Mouse (Mus musculus) layer of hippocampus, postnatal 25 days (tissue): ENCODE measurements around the gene Oaz3. TPM values are rescaled to one million over a fixed set of nuclear protein-coding genes. Genes with fewer than 3 reads are reported as not detected.

Source experiments
- DNase-seq, 2 experiments: peaks; one replicate each; pipeline ENCODE4 v3.0.0; 2022; ENCODE audit warnings: mixed read lengths in 2 of 2, low spot score in 1 of 2; ENCODE audit errors: extremely low spot score in 1 of 2
- total RNA-seq, 2 experiments: library from RNA; stranded (reverse); gene quantifications; 2 replicates each; pipeline ENCODE4 v1.2.3; 2021

Gene Oaz3
- total RNA-seq, 2 experiments from 2014 or later, result not detected

- DNase-seq, result no peak
Observed at GRCm38 (mm10) chr3:94459834-94460233, 16.1 kb upstream of the Oaz3 start.

GRCm38 (mm10) chr3:94457055-94457454 is 13.3 kb upstream of the Oaz3 start:
- no peak for DNase-seq

- DNase-seq, result peak; percentile 55 to 74
Observed at GRCm38 (mm10) chr3:94456529-94457000, 12.8 kb upstream of the Oaz3 start.

DNA sequence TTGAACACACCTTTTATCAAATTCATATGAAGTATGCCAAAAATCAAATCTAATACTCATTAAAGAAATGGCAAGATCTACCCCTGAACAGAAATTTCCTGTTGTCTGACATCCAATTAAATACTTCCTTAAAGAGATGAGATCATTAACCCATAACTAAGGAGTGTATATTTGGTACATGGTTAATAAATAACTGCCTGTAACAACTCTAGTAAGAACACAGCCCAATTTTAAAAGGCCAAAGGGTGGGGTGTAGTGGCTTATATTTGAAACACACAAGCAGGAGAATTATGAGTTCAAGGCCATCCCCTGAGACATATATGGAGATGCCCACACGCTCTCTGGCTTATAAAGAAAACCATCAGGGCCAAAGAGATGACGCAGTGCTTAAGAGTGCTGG is 5.7 kb upstream of the Oaz3 start:
- DNase-seq, result no peak

- DNase-seq, result peak; percentile 96 to 98
Observed at GRCm38 (mm10) chr3:94442951-94443596, 641 bp downstream of the Oaz3 start, which contains the start of gene Mrpl9. Gene Mrpl9, plus strand, starts transcription at chr3:94443318.

DNA sequence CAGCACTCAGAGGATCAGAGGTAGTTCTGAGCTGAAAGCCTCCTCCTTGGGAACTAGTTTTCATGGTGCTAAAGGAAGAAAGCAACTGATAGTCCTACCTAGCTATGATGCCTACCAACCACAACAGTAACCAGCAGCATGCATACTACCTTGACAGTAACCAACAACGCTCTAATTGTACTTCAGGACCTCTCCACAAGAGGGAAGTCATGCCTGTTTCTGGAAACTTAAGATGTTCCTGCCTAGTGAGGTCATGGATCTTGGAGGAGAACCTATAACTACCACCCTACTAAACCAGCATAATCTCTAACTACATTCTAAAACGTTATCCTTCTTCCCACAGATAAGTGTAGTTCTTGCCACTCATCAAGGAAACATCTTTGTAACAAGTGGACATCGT is 2.5 kb downstream of the Oaz3 start:
- DNase-seq, result no peak

DNA sequence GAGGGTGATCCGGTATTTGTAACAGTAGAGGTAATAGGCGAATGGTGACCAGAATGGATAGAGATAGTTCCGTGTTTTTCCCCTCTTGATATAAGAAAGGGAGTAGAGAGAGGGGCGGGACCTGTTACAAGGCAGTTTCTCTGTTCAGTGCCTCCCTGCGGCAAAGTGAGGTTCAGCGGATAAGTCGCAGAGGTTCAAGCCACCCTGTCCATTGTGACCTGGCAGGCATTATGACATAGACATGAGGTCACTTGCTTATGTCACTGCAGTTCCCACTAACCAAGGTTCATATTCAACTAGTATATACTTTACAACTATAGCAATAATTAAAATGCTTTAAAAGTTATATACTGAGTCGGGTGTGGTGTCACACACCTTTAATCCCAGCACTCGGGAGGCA is 7.3 kb downstream of the Oaz3 start:
- DNase-seq, result no peak

GRCm38 (mm10) chr3:94434305-94434704 is 9.4 kb downstream of the Oaz3 start:
- no peak for DNase-seq

DNA sequence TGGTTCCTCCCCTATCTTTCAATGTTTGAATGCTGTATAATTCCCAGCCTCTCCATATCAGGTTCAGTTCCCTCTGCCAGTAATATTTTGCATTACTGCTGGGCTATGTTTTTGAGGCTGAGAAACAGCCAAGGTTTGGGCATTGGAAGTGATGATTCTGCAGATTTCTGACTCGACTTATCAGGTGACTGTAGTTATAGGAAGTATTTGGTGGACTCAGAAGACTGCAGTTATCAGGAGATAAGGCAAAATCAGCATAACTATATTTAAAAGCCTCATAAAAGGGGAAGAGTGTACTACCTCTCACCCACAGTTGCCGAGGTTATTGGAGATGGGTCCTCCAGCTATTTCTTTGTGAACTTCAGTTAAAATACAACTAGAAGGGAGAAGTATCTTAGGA is 12.7 kb downstream of the Oaz3 start:
- no peak for DNase-seq

DNA sequence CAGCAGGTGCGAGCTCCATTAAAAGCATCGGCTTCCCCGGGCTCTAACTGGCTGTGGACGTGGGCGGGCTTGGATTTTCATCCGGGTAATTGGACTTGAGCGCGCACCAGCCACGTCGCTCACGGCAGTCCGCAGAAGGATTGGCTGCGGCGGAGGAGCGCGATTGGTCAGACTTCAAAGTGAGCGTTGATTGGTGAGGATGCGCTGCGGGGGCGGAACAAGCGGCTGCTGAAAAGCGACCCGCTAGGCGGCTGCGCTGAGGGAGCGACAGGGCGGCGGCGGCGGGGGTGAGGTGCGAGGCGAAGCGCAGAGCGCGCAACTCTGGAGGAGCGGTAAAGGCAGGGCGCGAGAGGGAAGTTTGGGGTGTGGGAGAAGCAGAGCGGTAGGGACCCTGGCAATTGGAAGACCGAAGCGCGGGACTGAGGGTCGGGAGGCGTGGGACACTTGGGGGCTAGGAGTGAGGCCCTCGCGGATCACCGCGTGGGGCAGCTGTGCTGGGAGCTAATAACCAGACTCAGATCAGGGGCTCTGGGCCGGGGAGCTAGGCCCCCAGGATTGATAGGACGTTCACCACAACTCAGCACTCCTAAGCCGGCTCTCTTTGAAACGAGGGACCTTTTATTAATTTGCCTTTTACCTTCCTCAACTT is 30.6 kb downstream of the Oaz3 start, which contains the start of gene Tdrkh:
Gene Tdrkh, plus strand, starts transcription at position 243 of the 649 bp plus-strand sequence.
- DNase-seq, result peak; percentile 89 to 91

GRCm38 (mm10) chr3:94412530-94412929 is 31.2 kb downstream of the Oaz3 start:
- DNase-seq, result no peak

DNA sequence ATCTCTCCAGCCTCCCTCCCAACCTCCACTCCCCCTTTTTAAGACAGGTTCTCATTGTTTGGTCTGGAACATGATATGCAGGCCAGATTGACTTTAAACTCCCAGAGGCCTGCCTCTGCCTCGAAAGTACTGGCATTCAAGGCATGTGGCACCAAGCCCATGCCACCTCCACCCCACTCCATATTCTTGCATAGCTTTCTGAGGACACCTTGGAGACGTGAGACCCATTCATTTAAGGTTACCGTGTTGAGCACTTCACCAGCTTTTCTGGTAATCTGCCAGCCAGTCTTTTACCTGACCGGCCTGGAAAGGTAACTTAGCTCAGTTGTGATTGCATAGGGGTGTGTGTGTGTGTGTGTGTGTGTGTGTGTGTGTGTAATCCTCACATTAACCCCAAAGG is 38.2 kb downstream of the Oaz3 start:
- DNase-seq, result no peak

DNA sequence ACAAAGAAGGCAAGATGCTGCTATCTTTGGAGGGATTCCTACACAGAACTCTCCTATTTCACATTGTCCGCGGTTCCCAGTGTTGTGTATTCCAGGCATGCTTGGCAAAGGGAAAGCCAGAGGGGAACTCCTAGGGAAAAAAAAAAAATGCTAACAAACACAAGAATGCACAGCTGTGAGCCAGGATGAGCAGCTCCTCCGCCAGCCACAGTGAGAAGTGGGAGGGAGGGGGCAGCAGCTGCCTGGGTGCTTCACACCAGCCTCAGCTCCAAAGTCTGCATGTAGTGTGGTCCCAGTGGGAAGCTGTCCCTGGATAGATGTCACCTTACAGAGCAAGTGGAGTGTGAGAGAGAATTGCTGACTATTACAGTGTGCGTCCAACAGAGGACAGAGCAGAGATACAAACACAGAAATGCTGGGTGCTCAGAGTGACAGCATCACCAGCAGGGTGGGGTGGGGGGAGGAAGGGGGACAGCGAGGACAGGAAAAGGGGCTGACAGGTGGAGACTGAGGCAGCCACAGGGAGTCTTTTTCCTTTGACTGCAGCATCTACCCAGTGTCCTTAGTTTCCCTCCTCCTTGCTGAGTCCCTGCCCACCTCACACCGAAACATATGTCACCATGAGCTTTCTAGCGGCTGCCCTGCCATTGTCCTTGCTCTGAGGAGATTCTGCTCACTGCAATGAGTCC is 39.2 kb downstream of the Oaz3 start:
- no peak for DNase-seq

- no peak for DNase-seq
Observed at GRCm38 (mm10) chr3:94402451-94402850, 41.3 kb downstream of the Oaz3 start.

GRCm38 (mm10) chr3:94399663-94400310 is 43.9 kb downstream of the Oaz3 start:
- DNase-seq, result no peak

DNA sequence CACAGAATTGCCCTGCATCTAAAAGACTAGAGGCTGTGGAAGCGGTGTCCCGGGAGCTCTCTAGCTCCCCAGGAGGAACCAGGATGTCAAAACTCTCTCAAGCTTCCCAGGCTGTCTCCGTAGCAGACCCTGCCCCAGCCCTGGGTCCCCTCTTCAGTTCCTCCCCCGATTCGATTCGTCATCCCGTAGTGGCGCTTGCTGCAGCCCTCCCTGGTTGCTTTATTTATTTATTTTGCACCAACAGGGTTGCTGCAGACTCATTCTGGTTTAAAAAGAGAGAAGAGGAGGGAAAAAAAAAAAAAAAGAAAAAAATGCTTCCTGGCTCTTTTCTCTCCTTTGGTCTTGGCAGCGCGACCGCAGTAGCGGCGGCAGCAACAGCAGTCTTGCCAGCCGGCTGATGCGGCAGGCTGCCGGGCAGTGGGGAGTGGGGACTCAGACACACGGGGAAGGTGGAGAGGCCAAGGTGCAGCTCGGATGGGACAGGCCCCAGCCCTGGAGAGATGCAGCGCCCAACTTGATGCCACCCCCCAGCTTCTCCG is 44.7 kb downstream of the Oaz3 start:
- peak in 1 of 2 experiments; percentile 17 for DNase-seq

- no peak for DNase-seq
Observed at GRCm38 (mm10) chr3:94398217-94398616, 45.5 kb downstream of the Oaz3 start, which contains the start of gene Lingo4. Gene Lingo4, plus strand, starts transcription at chr3:94398517.

GRCm38 (mm10) chr3:94396851-94397250 is 46.9 kb downstream of the Oaz3 start:
- DNase-seq, result no peak

DNA sequence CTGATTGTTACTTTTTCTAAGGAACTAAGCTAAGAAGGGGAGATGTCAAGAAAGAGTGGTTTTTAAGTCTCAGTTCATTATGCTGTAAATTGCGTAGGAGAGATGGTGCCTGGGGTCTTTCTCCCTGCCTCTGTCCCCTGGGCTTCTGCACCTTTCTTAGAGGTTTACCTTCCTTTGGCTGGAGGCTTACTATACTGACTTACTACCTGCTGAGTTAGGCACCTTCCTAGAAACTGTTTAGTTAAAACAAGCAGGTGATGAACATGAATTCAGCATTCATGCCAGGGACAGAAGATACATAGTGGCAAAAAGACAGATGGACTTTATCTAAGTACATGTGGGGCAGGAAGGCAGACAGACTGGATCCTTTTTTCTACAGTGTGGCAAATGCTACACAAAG is 47.4 kb downstream of the Oaz3 start:
- no peak for DNase-seq

DNA sequence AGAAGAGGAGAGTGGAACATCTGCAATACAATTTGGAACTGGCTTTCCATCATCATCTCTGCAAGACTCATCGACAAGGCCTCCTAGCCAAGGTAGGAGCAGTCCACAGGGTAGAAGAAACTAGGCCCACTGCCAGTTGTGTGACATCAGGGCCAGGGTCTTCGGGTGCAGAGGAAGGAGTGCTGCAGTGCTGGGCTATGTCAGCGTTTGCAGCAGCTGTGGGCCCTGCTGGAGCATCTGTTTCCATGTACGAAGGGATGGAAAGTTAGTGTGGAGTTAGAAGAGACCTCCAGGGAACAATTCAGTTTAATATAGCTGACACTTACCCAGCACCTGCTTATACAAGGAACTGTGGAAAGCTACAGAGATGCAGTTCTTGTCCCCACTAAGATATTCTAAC is 50.7 kb downstream of the Oaz3 start:
- no peak for DNase-seq

DNA sequence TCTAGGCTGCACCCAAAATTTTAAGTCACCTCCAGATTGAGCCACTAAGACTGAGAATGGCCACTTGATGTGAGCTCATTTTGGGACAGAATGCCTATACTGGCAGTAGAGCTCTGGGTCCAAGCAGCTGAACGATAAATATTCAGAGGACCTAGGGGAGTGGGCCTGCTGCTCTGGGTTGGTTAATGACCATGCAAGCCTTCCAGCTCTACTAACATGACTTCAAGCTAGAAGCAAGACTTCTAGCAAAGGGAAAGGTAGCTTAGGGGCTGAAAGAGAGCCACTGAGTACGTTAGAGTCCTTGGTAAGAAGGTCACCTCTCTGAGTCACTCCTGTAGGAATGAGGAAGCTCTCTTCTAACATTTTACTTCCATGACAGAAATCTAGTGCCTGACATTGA is 51.6 kb downstream of the Oaz3 start:
- no peak for DNase-seq
